Mouse (Mus musculus): ENCODE data around the gene Mief2.
A peak's percentile ranks its signal among the peaks of the same experiment; 100 is the strongest.

The Mief2 gene

GRCm38 (mm10) chr11:60728260-60728761 is at the start of gene Mief2:
Gene Mief2 (plus strand): TSS chr11:60728398.
- DNase-seq (ENCODE audit: low spot score in 2 of 2): peak; percentile 93 to 94

GRCm38 (mm10) chr11:60696165-60696564 is 32.0 kb upstream of the Mief2 start:
- DNase-seq (ENCODE audit: low spot score in 2 of 2): no peak

- no peak for DNase-seq (ENCODE audit: low spot score in 2 of 2)
Measured at GRCm38 (mm10) chr11:60697561-60697960, 30.6 kb upstream of the Mief2 start.

GRCm38 (mm10) chr11:60698806-60699523 is 29.2 kb upstream of the Mief2 start:
- DNase-seq (ENCODE audit: low spot score in 2 of 2): peak; percentile 26 to 56

- peak; percentile 78 to 84 for DNase-seq (ENCODE audit: low spot score in 2 of 2)
Measured at GRCm38 (mm10) chr11:60699524-60700075, 28.6 kb upstream of the Mief2 start, which contains the start of gene Llgl1. Gene Llgl1 (plus strand): TSS chr11:60699723.

- peak in 1 of 2 experiments; percentile 5 for DNase-seq (ENCODE audit: low spot score in 2 of 2)
Measured at GRCm38 (mm10) chr11:60700320-60701185, 27.6 kb upstream of the Mief2 start.

GRCm38 (mm10) chr11:60701611-60702010 is 26.6 kb upstream of the Mief2 start:
- peak in 1 of 2 experiments; percentile 7 for DNase-seq (ENCODE audit: low spot score in 2 of 2)

GRCm38 (mm10) chr11:60703131-60703530 is 25.1 kb upstream of the Mief2 start:
- DNase-seq (ENCODE audit: low spot score in 2 of 2): peak; percentile 58 to 60

GRCm38 (mm10) chr11:60704023-60704880 is 23.9 kb upstream of the Mief2 start:
- peak in 1 of 2 experiments; percentile 5 for DNase-seq (ENCODE audit: low spot score in 2 of 2)

- DNase-seq (ENCODE audit: low spot score in 2 of 2): peak in 1 of 2 experiments; percentile 4
Measured at GRCm38 (mm10) chr11:60705255-60705654, 22.9 kb upstream of the Mief2 start.

GRCm38 (mm10) chr11:60706076-60706475 is 22.1 kb upstream of the Mief2 start:
- DNase-seq (ENCODE audit: low spot score in 2 of 2): peak in 1 of 2 experiments; percentile 4

- peak in 1 of 2 experiments; percentile 7 for DNase-seq (ENCODE audit: low spot score in 2 of 2)
Measured at GRCm38 (mm10) chr11:60706696-60707480, 21.3 kb upstream of the Mief2 start.

- DNase-seq (ENCODE audit: low spot score in 2 of 2): peak; percentile 14 to 31
Measured at GRCm38 (mm10) chr11:60707672-60708071, 20.5 kb upstream of the Mief2 start.

GRCm38 (mm10) chr11:60708631-60709030 is 19.6 kb upstream of the Mief2 start:
- peak in 1 of 2 experiments; percentile 4 for DNase-seq (ENCODE audit: low spot score in 2 of 2)

GRCm38 (mm10) chr11:60709481-60710465 is 18.4 kb upstream of the Mief2 start:
- DNase-seq (ENCODE audit: low spot score in 2 of 2): peak in 1 of 2 experiments; percentile 5

GRCm38 (mm10) chr11:60711218-60711617 is 17.0 kb upstream of the Mief2 start:
- DNase-seq (ENCODE audit: low spot score in 2 of 2): no peak

GRCm38 (mm10) chr11:60712040-60712439 is 16.2 kb upstream of the Mief2 start:
- DNase-seq (ENCODE audit: low spot score in 2 of 2): no peak

- peak in 1 of 2 experiments; percentile 5 for DNase-seq (ENCODE audit: low spot score in 2 of 2)
Measured at GRCm38 (mm10) chr11:60712639-60713255, 15.5 kb upstream of the Mief2 start.

Measured in frontal cortex, postnatal 10 days (tissue).